Mouse (Mus musculus): Measurements from ENCODE around the gene Slc45a3.

- TF ChIP-seq MAX (IDR thresholded peaks at IDR 0.05): no peak
- no peak for TF ChIP-seq CTCF (IDR thresholded peaks at IDR 0.05; ENCODE audit: control insufficient read depth, insufficient read depth, insufficient read length)
- TF ChIP-seq USF1 (IDR thresholded peaks at IDR 0.05; ENCODE audit: low read depth): no peak
- no peak for TF ChIP-seq FOSL1 (IDR thresholded peaks at IDR 0.05; ENCODE audit: insufficient read depth, low read length, poor library complexity, severe bottlenecking)
- no peak for TF ChIP-seq MYOD1 (IDR thresholded peaks at IDR 0.05; ENCODE audit: control insufficient read depth, insufficient read length, low read depth)
Measured at GRCm38 (mm10) chr1:131962606-131963084, at the start of gene Slc45a3.
